Mouse (Mus musculus) macrophage (primary cell): ENCODE measurements around the gene Tspyl1. TPM values are rescaled to one million over a fixed set of nuclear protein-coding genes. Genes with fewer than 3 reads are reported as not detected.

Source experiments
- H3K27ac ChIP-seq: fragments of 350-480 bp; formaldehyde crosslinking; 2 replicates; pipeline ENCODE4 v1.9.0; 2021
- H3K36me3 ChIP-seq: fragments of 350-480 bp; formaldehyde crosslinking; 2 replicates; pipeline ENCODE4 v1.9.0; 2021; ENCODE audit errors: inconsistent target
- H3K4me3 ChIP-seq: fragments of 350-480 bp; formaldehyde crosslinking; 2 replicates; pipeline ENCODE4 v1.9.0; 2021; ENCODE audit errors: inconsistent target
- H3K79me2 ChIP-seq: fragments of 350-480 bp; formaldehyde crosslinking; 2 replicates; pipeline ENCODE4 v1.9.0; 2021; ENCODE audit errors: inconsistent target
- whole genome bisulfite sequencing: methylation state at CpG from one replicate; pipeline ENCODE4 v1.1.7; 2026; ENCODE audit warnings: inconsistent platforms; ENCODE audit not compliant: missing documents; 5-methylcytosine and 5-hydroxymethylcytosine counted together
- polyA plus RNA-seq: library from polyadenylated mRNA; stranded (reverse); fragments of 250-400 nt; gene quantifications from 3 replicates; pipeline ENCODE4 v1.2.4, GENCODE M21; 2018; ENCODE audit warnings: inconsistent platforms

Gene Tspyl1
- polyA plus RNA-seq, 1 experiment from 2014 or later = 43.1 TPM

- peak overlapping the region; percentile 86 for H3K4me3 ChIP-seq
- 0 out of 2 replicates have a peak, but pooled peaks cover 6% of the 10 kb centered on the region for H3K36me3 ChIP-seq
- peak overlapping the region; percentile 45; the same call in 1 of the 2 replicates for H3K27ac ChIP-seq
- WGBS = 14% methylated on average over 13 of the region's 13 CpGs
- peaks cover 37% of the 10 kb centered on the region for H3K79me2 ChIP-seq
Observed at GRCm38 (mm10) chr10:34280591-34281175, 1.3 kb upstream of the Tspyl1 start.

- Histone ChIP-seq H3K4me3 (peak overlapping the region; percentile 86), H3K79me2 (peaks cover 44% of the 10 kb centered on the region), H3K27ac (peak overlapping the region; percentile 45), H3K36me3 (0 out of 2 replicates have a peak, but pooled peaks cover 6% of the 10 kb centered on the region)
- 11% methylated on average over 13 of the region's 14 CpGs for WGBS
Observed at GRCm38 (mm10) chr10:34281211-34281961, 604 bp upstream of the Tspyl1 start.

DNA sequence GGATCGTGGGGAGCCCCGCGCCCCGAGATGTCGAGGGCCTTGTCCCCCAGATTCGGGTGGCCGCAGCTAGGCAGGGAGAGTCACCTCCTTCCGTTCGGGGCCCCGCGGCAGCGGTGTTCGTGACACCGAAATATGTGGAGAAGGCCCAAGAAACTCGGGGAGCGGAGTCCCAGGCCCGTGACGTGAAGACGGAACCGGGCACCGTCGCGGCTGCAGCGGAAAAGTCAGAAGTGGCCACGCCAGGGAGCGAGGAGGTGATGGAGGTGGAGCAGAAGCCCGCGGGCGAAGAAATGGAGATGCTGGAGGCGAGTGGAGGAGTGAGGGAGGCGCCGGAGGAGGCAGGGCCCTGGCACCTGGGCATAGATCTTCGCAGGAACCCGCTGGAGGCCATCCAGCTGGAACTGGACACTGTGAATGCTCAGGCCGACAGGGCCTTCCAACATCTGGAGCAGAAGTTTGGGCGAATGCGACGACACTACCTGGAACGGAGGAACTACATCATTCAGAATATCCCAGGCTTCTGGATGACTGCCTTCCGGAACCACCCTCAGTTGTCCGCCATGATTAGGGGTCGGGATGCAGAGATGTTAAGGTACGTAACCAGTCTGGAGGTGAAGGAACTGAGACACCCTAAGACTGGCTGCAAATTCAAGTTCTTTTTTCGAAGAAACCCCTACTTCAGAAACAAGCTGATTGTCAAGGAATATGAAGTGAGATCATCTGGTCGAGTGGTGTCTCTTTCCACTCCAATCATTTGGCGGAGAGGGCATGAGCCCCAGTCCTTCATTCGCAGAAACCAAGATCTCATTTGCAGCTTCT is 639 bp downstream of the Tspyl1 start:
- Histone ChIP-seq H3K27ac (peak overlapping the region; percentile 41), H3K4me3 (peak overlapping the region; percentile 86), H3K36me3 (peaks cover 6% of the 10 kb centered on the region; the same call in 1 of the 2 replicates), H3K79me2 (peaks cover 57% of the 10 kb centered on the region)
- 4% methylated on average over 47 of the region's 47 CpGs for WGBS

- no peaks in the 10 kb centered on the region for H3K36me3 ChIP-seq
- no peak overlapping the region for H3K27ac ChIP-seq
- H3K4me3 ChIP-seq = peak overlapping the region; percentile 87
- H3K79me2 ChIP-seq = peaks cover 9% of the 10 kb centered on the region; the same call in 1 of the 2 replicates
- WGBS = 11% methylated on average over 13 of the region's 13 CpGs
Observed at GRCm38 (mm10) chr10:34296911-34297298, 14.9 kb downstream of the Tspyl1 start.

GRCm38 (mm10) chr10:34297299-34297979 is 15.4 kb downstream of the Tspyl1 start, which contains the start of gene Tspyl4:
Tspyl4 (plus strand) TSS chr10:34297442.
- Histone ChIP-seq H3K4me3 (peak within 1 kb of the TSS; percentile 87), H3K36me3 (no peaks in the 10 kb centered on the region), H3K27ac (peak within 1 kb of the TSS; percentile 38; the same call in 1 of the 2 replicates), H3K79me2 (peaks cover 9% of the 10 kb centered on the region; the same call in 1 of the 2 replicates)
- under 1% methylated on average over 38 of the region's 38 CpGs for WGBS

- peak overlapping the region; percentile 38; the same call in 1 of the 2 replicates for H3K27ac ChIP-seq
- H3K4me3 ChIP-seq = peak overlapping the region; percentile 87
- WGBS = 54% methylated on average over 25 of the region's 25 CpGs
- no peaks in the 10 kb centered on the region for H3K36me3 ChIP-seq
- peaks cover 9% of the 10 kb centered on the region; the same call in 1 of the 2 replicates for H3K79me2 ChIP-seq
Observed at GRCm38 (mm10) chr10:34297980-34298753, 16.2 kb downstream of the Tspyl1 start.

GRCm38 (mm10) chr10:34300368-34300767 is 18.4 kb downstream of the Tspyl1 start:
- Histone ChIP-seq H3K27ac (no peak overlapping the region), H3K36me3 (no peaks in the 10 kb centered on the region), H3K79me2 (peaks cover 9% of the 10 kb centered on the region; the same call in 1 of the 2 replicates), H3K4me3 (no peak overlapping the region)
- WGBS = 90% methylated on average over 5 of the region's 5 CpGs

- H3K27ac ChIP-seq = peak overlapping the region; percentile 77
- no peaks in the 10 kb centered on the region for H3K79me2 ChIP-seq
- H3K36me3 ChIP-seq = no peaks in the 10 kb centered on the region
- no peak overlapping the region for H3K4me3 ChIP-seq
Observed at GRCm38 (mm10) chr10:34307070-34307469, 25.1 kb downstream of the Tspyl1 start.

- Histone ChIP-seq H3K79me2 (no peaks in the 10 kb centered on the region), H3K27ac (no peak overlapping the region)
- 56% methylated on average over 8 of the region's 9 CpGs for WGBS
Observed at GRCm38 (mm10) chr10:34309915-34310685, 28.1 kb downstream of the Tspyl1 start.

GRCm38 (mm10) chr10:34312536-34312935 is 30.5 kb downstream of the Tspyl1 start:
- Histone ChIP-seq H3K36me3 (peaks cover 9% of the 10 kb centered on the region; the same call in 1 of the 2 replicates), H3K4me3 (no peak overlapping the region)
- 95% methylated on average over 3 of the region's 3 CpGs for WGBS

More at GRCm38 (mm10) chr10:34309915-34310685, 28.1 kb downstream of the Tspyl1 start:
- no peak overlapping the region for H3K4me3 ChIP-seq
- H3K36me3 ChIP-seq = peaks cover 9% of the 10 kb centered on the region; the same call in 1 of the 2 replicates

DNA sequence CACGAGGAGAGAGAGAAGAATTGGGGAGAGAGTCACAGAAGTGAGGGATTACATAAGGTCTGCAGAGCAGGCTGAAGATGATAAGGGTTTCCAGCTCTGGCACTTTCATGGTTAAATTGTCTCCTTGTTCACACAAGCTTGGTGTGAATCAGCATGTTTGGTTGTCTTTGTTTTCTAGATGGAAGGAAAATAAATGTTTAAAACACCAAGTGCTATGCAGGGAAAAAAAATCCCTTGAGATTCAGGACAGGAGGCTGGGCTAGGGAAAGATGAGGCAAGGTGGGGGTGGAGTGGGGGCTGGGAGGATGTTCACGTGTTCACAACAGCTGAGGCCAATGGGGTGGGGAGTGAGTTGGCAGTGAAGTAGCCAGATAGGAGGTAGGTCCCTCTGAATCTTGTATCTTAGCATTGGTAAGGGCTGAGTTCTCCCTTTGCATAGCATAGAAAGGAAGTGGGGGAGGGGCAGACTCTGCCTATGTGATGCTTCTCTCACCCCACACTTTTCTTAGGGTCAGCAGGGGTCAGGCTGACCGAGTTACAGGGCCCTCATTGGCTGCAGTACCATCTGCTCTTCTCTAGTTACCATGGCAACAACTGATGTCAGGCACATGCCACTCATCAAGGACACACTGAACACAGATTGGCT is 34.7 kb downstream of the Tspyl1 start:
- WGBS = 39% methylated on average over 3 of the region's 3 CpGs
- Histone ChIP-seq H3K4me3 (no peak overlapping the region), H3K27ac (no peak overlapping the region), H3K79me2 (no peaks in the 10 kb centered on the region), H3K36me3 (peaks cover 14% of the 10 kb centered on the region; the same call in 1 of the 2 replicates)

More at GRCm38 (mm10) chr10:34312536-34312935, 30.5 kb downstream of the Tspyl1 start:
- H3K79me2 ChIP-seq = no peaks in the 10 kb centered on the region
- no peak overlapping the region for H3K27ac ChIP-seq

DNA sequence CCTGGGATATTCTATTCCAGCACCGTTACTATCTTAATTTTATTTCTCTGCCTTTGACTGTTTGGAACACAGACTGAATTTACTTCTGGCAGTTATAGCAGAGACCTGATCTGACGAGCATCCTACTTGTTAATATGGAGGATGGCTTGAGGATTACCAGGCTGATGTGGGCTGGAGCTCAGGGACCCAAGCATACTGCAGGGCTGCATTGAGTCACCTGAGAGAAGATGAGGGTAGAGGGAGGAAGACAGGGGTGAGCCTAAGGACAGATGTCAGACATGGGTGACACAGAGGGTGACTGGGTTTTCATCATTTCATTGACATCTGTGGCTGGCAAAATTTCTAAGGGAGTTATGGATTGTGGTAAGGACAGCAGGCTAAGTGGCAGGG is 35.2 kb downstream of the Tspyl1 start:
- WGBS = 94% methylated on average over 2 of the region's 2 CpGs
- Histone ChIP-seq H3K4me3 (no peak overlapping the region), H3K36me3 (peaks cover 14% of the 10 kb centered on the region; the same call in 1 of the 2 replicates)

More for the DNA sequence above, 35.2 kb downstream of the Tspyl1 start:
- H3K27ac ChIP-seq = no peak overlapping the region
- H3K79me2 ChIP-seq = no peaks in the 10 kb centered on the region
